Comparison of ENCODE assay signal across 8 mouse cellular contexts in genomic region chr9:106421865-106422160, GRCm38 (mm10). TPM values are rescaled to one million over a fixed set of nuclear protein-coding genes. Genes with fewer than 3 reads are reported as not detected.
DNase-seq lines count a peak whose midpoint lies in the region; ATAC-seq lines count a peak whose summit lies in the region.

No protein-coding gene starts in this region.

- peak overlapping the region; percentile 38 for H3K4me2 ChIP-seq in hindbrain, embryonic 12.5 days (replicated peaks)

- H3K36me3 ChIP-seq in hindbrain, embryonic 12.5 days, result no peaks in the 10 kb centered on the region

- ATAC-seq in hindbrain, embryonic 12.5 days (ENCODE audit: low FRiP score), result peak; percentile 71

- WGBS in hindbrain, embryonic 12.5 days, result 0% methylated on average over 3 of the region's 3 CpGs

- peaks cover 34% of the 10 kb centered on the region for H3K4me1 ChIP-seq in hindbrain, embryonic 12.5 days

- no peak overlapping the region for H3K9ac ChIP-seq in hindbrain, embryonic 12.5 days

- DNase-seq in Muller cell, postnatal 12 days (ENCODE audit: inconsistent ontology term), result peak; percentile 74
- DNase-seq in cerebellum, adult 9-10 months, result peak; percentile 91
- DNase-seq in frontal cortex, postnatal 10 days (ENCODE audit: low spot score in 2 of 2), result peak; percentile 75 to 85
- DNase-seq in layer of hippocampus, postnatal 10 days (ENCODE audit: low spot score in 2 of 2), result peak; percentile 90 to 91
- DNase-seq in lung, postnatal 10 days, result peak; percentile 94
- DNase-seq in retina, adult 2 months (ENCODE audit: low read depth, low spot score), result peak; percentile 78
- DNase-seq in thymus, postnatal 36 days, result peak; percentile 70 to 76

- peaks cover 5% of the 10 kb centered on the region; the same call in 1 of the 2 replicates for H3K27me3 ChIP-seq in hindbrain, embryonic 12.5 days

- 0 out of 2 replicates have a peak overlapping the region, but pooled peaks have one; percentile 6 for H3K4me3 ChIP-seq in hindbrain, embryonic 12.5 days

- no peaks in the 10 kb centered on the region for H3K9me3 ChIP-seq in hindbrain, embryonic 12.5 days (replicated peaks)

- H3K27ac ChIP-seq in hindbrain, embryonic 12.5 days, result no peak overlapping the region

RNA-seq across cellular contexts. Expression of gene Rpl29, which starts 7.4 kb away (rescaled TPM):
- polyA plus RNA-seq in hindbrain, embryonic 12.5 days (2016; fragmentation: Nextera tagmentation; extraction: Ambion mirVana), result 629 and 723 TPM in 2 replicates
- total RNA-seq in layer of hippocampus, postnatal 10 days (2021), result 100 to 1,000 TPM; 421 to 423 TPM

RNA-seq across cellular contexts. Expression of gene Acy1, which starts 16.3 kb away (rescaled TPM):
- polyA plus RNA-seq in hindbrain, embryonic 12.5 days (2016; fragmentation: Nextera tagmentation; extraction: Ambion mirVana), result 29.0 and 30.7 TPM in 2 replicates
- 10 to 100 TPM; 11.0 to 13.2 TPM for total RNA-seq in layer of hippocampus, postnatal 10 days (2021)

RNA-seq across cellular contexts. Expression of gene Abhd14b, which starts 25.4 kb away (rescaled TPM):
- polyA plus RNA-seq in hindbrain, embryonic 12.5 days (2016; fragmentation: Nextera tagmentation; extraction: Ambion mirVana), result 7.6 and 8.5 TPM in 2 replicates
- 10 to 100 TPM in 1 of 2 experiments, 1 to 10 TPM in 1; 9.9 to 10.6 TPM for total RNA-seq in layer of hippocampus, postnatal 10 days (2021)

RNA-seq across cellular contexts. Expression of gene Abhd14a, which starts 25.7 kb away (rescaled TPM):
- 37.5 and 39.7 TPM in 2 replicates for polyA plus RNA-seq in hindbrain, embryonic 12.5 days (2016; fragmentation: Nextera tagmentation; extraction: Ambion mirVana)
- total RNA-seq in layer of hippocampus, postnatal 10 days (2021), result 10 to 100 TPM; 51.1 to 53.2 TPM

RNA-seq across cellular contexts. Expression of gene Pcbp4, which starts 31.3 kb away (rescaled TPM):
- 308 and 309 TPM in 2 replicates for polyA plus RNA-seq in hindbrain, embryonic 12.5 days (2016; fragmentation: Nextera tagmentation; extraction: Ambion mirVana)
- total RNA-seq in layer of hippocampus, postnatal 10 days (2021), result 100 to 1,000 TPM; 226 to 234 TPM
